ENCODE assay signal across 9 mouse cellular contexts in genomic region chr11:32000281-32000680, GRCm38 (mm10). TPM values are rescaled to one million over a fixed set of nuclear protein-coding genes. Genes with fewer than 3 reads are reported as not detected.
DNase-seq lines count a peak whose midpoint lies in the region; ATAC-seq lines count a peak whose summit lies in the region.
"Had no signal": no experiment of that assay in that cellular context is flagged by ENCODE, and none has a peak within 500 bp of the region (broad histone marks: within the 10 kb centered on the region; RNA-seq: fewer than 3 reads in every experiment).

TSS of gene Nsg2 (plus strand) at chr11:32000463.

- H3K36me3 ChIP-seq in forebrain, embryonic 16.5 days (ENCODE audit: control insufficient read depth, insufficient read depth): peaks cover 20% of the 10 kb centered on the region

- peak; percentile 78 for DNase-seq in A20 (ENCODE audit: low read depth, low spot score)
- DNase-seq in heart, postnatal 25 days (ENCODE audit: low spot score): peak; percentile 37
- peak; percentile 89 for DNase-seq in layer of hippocampus, adult 11-12 months (ENCODE audit: low spot score)
- peak; percentile 30 to 49 for DNase-seq in lung, adult 18-20 months
- DNase-seq in testis, postnatal 10 days (ENCODE audit: low spot score): peak; percentile 76

- H3K27ac ChIP-seq in forebrain, embryonic 16.5 days (ENCODE audit: low read length): peak within 1 kb of the TSS; percentile 96

- WGBS in forebrain, embryonic 16.5 days: 0% methylated on average over 16 of the region's 16 CpGs

- ATAC-seq in cerebellum, adult (ENCODE audit: insufficient number of reproducible peaks, low FRiP score, low TSS enrichment): peak; percentile 75
- ATAC-seq in forebrain, embryonic 16.5 days: peak; percentile 89
- ATAC-seq in neutrophil, adult 5-6 weeks (ENCODE audit: extremely low read depth, insufficient number of reproducible peaks, low FRiP score, poor library complexity, severe bottlenecking): peak; percentile 61; the same call in 1 of the 2 replicates

- intact Hi-C loops in heart, postnatal 25 days (cut with DNase I): loop anchor here (1.0 kb wide), 1 partner anchor 161 kb away; no protein-coding TSS in a partner anchor

- no peaks in the 10 kb centered on the region for H3K27me3 ChIP-seq in forebrain, embryonic 16.5 days (replicated peaks; ENCODE audit: control insufficient read depth, insufficient read depth, low read length)

- H3K4me2 ChIP-seq in forebrain, embryonic 16.5 days (ENCODE audit: low read length): peak within 1 kb of the TSS; percentile 82

- H3K4me1 ChIP-seq in forebrain, embryonic 16.5 days (replicated peaks; ENCODE audit: control insufficient read depth, insufficient read depth, low read length): peaks cover 34% of the 10 kb centered on the region

- H3K4me3 ChIP-seq in forebrain, embryonic 16.5 days (replicated peaks; ENCODE audit: low read length): peak within 1 kb of the TSS; percentile 65

- H3K9ac ChIP-seq in forebrain, embryonic 16.5 days (replicated peaks; ENCODE audit: low read depth, low read length): peak within 1 kb of the TSS; percentile 85

- H3K9me3 ChIP-seq in forebrain, embryonic 16.5 days (ENCODE audit: control insufficient read depth, low read length): no peaks in the 10 kb centered on the region

RNA-seq across cellular contexts. Expression of gene Nsg2, which starts in this region (rescaled TPM):
- polyA plus RNA-seq in forebrain, embryonic 16.5 days (2015; fragmentation: Nextera tagmentation; extraction: Ambion mirVana): 770 and 805 TPM in 2 replicates
- total RNA-seq in heart, postnatal 25 days (2021): 1 to 10 TPM; 1.0 TPM
- total RNA-seq in neutrophil, adult 5-6 weeks (2017): 17.0 and 23.7 TPM in 2 replicates
- total RNA-seq: MEL had no signal

Comparison
In these comparisons a context has a peak if more than half of its experiments do, and no peak if none do; other contexts are left out.
1. Peak in every context shown above with its lines: DNase-seq, ATAC-seq, H3K4me3 ChIP-seq and H3K27ac ChIP-seq.
2. DNase-seq: peak in every context shown above with its lines; median percentile 89 in layer of hippocampus, adult 11-12 months; 78 in A20; 76 in testis, postnatal 10 days; 40 in lung, adult 18-20 months; 37 in heart, postnatal 25 days.